Mouse (Mus musculus) urinary bladder, postnatal 36 days (tissue): ENCODE measurements around the gene Sesn1.
"Not testable (repeated sequence)": the region's sequence is repeated elsewhere in the genome, so short reads cannot be mapped to it uniquely, and the experiment has no call there.

Experiments used
- DNase-seq, 2 experiments: peaks; one replicate each; pipeline ENCODE4 v3.0.0; 2022; ENCODE audit warnings: low spot score in 2 of 2, mixed read lengths in 1 of 2

Sesn1 gene

GRCm38 (mm10) chr10:41912290-41912994, 102.7 kb downstream of the Sesn1 start:
- no peak for DNase-seq

GRCm38 (mm10) chr10:41926726-41927125, 117.0 kb downstream of the Sesn1 start:
- no peak for DNase-seq

- DNase-seq: no peak
These were observed 121.2 kb downstream of the Sesn1 start for GRCm38 (mm10) chr10:41930966-41931365.

GRCm38 (mm10) chr10:41931962-41932361, 122.2 kb downstream of the Sesn1 start:
- no peak for DNase-seq

GRCm38 (mm10) chr10:41932943-41933342, 123.2 kb downstream of the Sesn1 start:
- DNase-seq: no peak

- peak; percentile 13 to 25 for DNase-seq
These were observed 123.8 kb downstream of the Sesn1 start for GRCm38 (mm10) chr10:41933536-41933935.

GRCm38 (mm10) chr10:41934633-41935475, 125.1 kb downstream of the Sesn1 start:
- DNase-seq: peak; percentile 48 to 86

- no peak for DNase-seq
These were observed 125.7 kb downstream of the Sesn1 start for GRCm38 (mm10) chr10:41935476-41935829.

GRCm38 (mm10) chr10:41936100-41936499, 126.4 kb downstream of the Sesn1 start:
- DNase-seq: peak; percentile 15 to 58

GRCm38 (mm10) chr10:41937176-41937575, 127.4 kb downstream of the Sesn1 start:
- no peak for DNase-seq

- no peak for DNase-seq
These were observed 129.4 kb downstream of the Sesn1 start for GRCm38 (mm10) chr10:41939090-41939489.

- DNase-seq: not testable (repeated sequence)
These were observed 142.6 kb downstream of the Sesn1 start for GRCm38 (mm10) chr10:41952354-41952753.

- DNase-seq: no peak
These were observed 143.3 kb downstream of the Sesn1 start for GRCm38 (mm10) chr10:41952850-41953527.

- DNase-seq: no peak
These were observed 143.8 kb downstream of the Sesn1 start for GRCm38 (mm10) chr10:41953528-41953864.

- no peak for DNase-seq
These were observed 147.9 kb downstream of the Sesn1 start for GRCm38 (mm10) chr10:41957421-41958225.
